Mouse (Mus musculus) embryonic facial prominence, embryonic 15.5 days (tissue): ENCODE data around the gene Gm20388. TPM values are rescaled to one million over a fixed set of nuclear protein-coding genes. Genes with fewer than 3 reads are reported as not detected.

Experiments
- ATAC-seq: fragments of 200-750 bp; cut with Nextera tagmentation; 2 replicates; pipeline ENCODE4 v1.8.0; 2017; ENCODE audit warnings: low read depth, moderate TSS enrichment; ENCODE audit not compliant: insufficient number of reproducible peaks, low FRiP score, low TSS enrichment
- H3K27ac ChIP-seq: fragments of 300-500 bp; sonication (generic); replicated peaks from 2 replicates; pipeline ENCODE4 v1.5.1; 2015; ENCODE audit warnings: mild to moderate bottlenecking, inconsistent platforms
- H3K27me3 ChIP-seq: fragments of 300-500 bp; sonication (generic); 2 replicates; pipeline ENCODE4 v1.6.1; 2015; ENCODE audit warnings: inconsistent platforms
- H3K36me3 ChIP-seq: fragments of 300-500 bp; sonication (generic); 2 replicates; pipeline ENCODE4 v1.6.1; 2015; ENCODE audit warnings: mild to moderate bottlenecking, inconsistent platforms
- H3K4me1 ChIP-seq: fragments of 300-500 bp; sonication (generic); 2 replicates; pipeline ENCODE4 v1.6.1; 2015; ENCODE audit warnings: inconsistent platforms
- H3K4me2 ChIP-seq: fragments of 300-500 bp; sonication (generic); replicated peaks from 2 replicates; pipeline ENCODE4 v1.6.1; 2015; ENCODE audit warnings: mild to moderate bottlenecking, inconsistent platforms
- H3K4me3 ChIP-seq: fragments of 300-500 bp; sonication (generic); replicated peaks from 2 replicates; pipeline ENCODE4 v1.5.1; 2015; ENCODE audit warnings: mild to moderate bottlenecking, inconsistent platforms
- H3K9ac ChIP-seq: fragments of 300-500 bp; sonication (generic); 2 replicates; pipeline ENCODE4 v1.6.1; 2015; ENCODE audit warnings: inconsistent platforms
- H3K9me3 ChIP-seq: fragments of 300-500 bp; sonication (generic); replicated peaks from 2 replicates; pipeline ENCODE4 v1.6.1; 2016; ENCODE audit warnings: inconsistent platforms
- WGBS: fragments of 180-500 bp; shearing (Covaris S2); methylation state at CpG from one replicate; pipeline ENCODE4 v1.1.7; 2015; 5-methylcytosine and 5-hydroxymethylcytosine counted together
- polyA plus RNA-seq: library from polyadenylated mRNA; unstranded; fragments of >200 nt; fragmentation: Nextera tagmentation; extraction: Ambion mirVana; gene quantifications from 2 replicates; pipeline ENCODE4 v1.2.1, GENCODE M21; 2015

Gm20388 gene
- polyA plus RNA-seq, 1 experiment from 2014 or later, result 8.0 TPM

GRCm38 (mm10) chr8:121931571-121931970 is 2020.9 kb downstream of the Gm20388 start:
- no peaks in the 10 kb centered on the region for H3K36me3 ChIP-seq
- peaks cover 10% of the 10 kb centered on the region; the same call in 1 of the 2 replicates for H3K4me1 ChIP-seq
- 82% methylated on average over 7 of the region's 7 CpGs for WGBS

DNA sequence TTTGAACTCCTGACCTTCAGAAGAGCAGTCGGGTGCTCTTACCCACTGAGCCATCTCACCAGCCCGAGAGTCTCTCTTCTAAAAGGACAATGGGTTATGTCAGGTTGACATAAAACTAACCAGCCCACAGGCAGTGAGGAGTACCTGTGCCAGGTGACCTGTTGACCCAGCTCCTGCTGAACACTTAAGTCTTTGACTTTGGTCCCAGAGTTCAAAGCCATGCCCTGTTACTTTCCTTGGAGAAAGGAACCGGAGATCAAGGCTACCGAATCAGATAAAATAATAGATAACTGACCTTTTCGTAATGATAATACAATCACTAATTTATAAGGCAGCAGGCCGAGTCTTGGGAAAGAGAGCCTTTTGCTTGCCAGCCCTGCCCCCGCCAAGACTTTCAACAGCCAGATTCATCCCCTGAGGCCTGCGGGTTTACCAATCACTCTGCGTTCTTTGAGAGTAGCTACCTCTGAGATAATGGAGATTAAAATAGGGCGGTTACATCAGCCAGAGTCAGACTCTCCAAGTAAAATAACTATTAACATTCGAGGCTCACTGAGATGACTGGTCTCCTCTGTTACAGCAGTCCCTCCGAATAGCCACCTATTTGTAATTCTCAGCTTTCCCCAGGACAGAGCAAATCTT is 2021.5 kb downstream of the Gm20388 start:
- Histone ChIP-seq H3K9ac (no peak overlapping the region), H3K9me3 (no peaks in the 10 kb centered on the region), H3K4me2 (no peak overlapping the region), H3K36me3 (no peaks in the 10 kb centered on the region), H3K4me3 (no peak overlapping the region), H3K27ac (no peak overlapping the region), H3K27me3 (no peaks in the 10 kb centered on the region), H3K4me1 (peaks cover 10% of the 10 kb centered on the region; the same call in 1 of the 2 replicates)
- WGBS, result 57% methylated on average over 12 of the region's 12 CpGs
- ATAC-seq, result no peak

More at GRCm38 (mm10) chr8:121931571-121931970, 2020.9 kb downstream of the Gm20388 start:
- ATAC-seq, result no peak
- no peak overlapping the region for H3K27ac ChIP-seq
- no peak overlapping the region for H3K4me2 ChIP-seq
- H3K4me3 ChIP-seq, result no peak overlapping the region
- no peaks in the 10 kb centered on the region for H3K27me3 ChIP-seq
- no peaks in the 10 kb centered on the region for H3K9me3 ChIP-seq
- H3K9ac ChIP-seq, result no peak overlapping the region

- Histone ChIP-seq H3K9ac (no peak overlapping the region), H3K4me2 (no peak overlapping the region), H3K27ac (no peak overlapping the region), H3K36me3 (no peaks in the 10 kb centered on the region), H3K4me3 (no peak overlapping the region), H3K9me3 (no peaks in the 10 kb centered on the region), H3K4me1 (peaks cover 10% of the 10 kb centered on the region; the same call in 1 of the 2 replicates), H3K27me3 (no peaks in the 10 kb centered on the region)
- no peak for ATAC-seq
- 80% methylated on average over 14 of the region's 14 CpGs for WGBS
Measured at GRCm38 (mm10) chr8:121932668-121933520, 2022.3 kb downstream of the Gm20388 start.

DNA sequence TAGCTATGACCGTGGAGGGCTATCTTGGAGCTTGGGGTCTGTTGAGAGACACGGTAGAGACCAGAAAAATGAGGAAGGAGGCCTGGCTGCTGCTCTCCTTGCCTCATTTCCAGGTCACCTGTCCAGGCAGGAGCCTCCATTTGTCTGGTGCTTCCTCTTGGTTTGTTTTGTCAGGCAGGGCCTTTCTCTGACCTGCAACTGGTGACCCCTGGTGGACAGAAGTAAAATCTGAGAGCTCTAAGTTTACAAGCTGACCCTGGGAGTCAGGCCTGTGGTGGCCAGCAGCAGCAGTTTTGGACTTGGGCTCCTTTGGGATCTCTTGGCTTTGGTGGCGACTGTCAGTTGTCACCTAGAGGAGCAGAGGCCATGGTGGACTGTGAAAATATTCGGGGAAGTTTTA is 2023.9 kb downstream of the Gm20388 start:
- Histone ChIP-seq H3K27ac (no peak overlapping the region), H3K4me1 (peaks cover 10% of the 10 kb centered on the region; the same call in 1 of the 2 replicates)
- ATAC-seq, result no peak

GRCm38 (mm10) chr8:121934923-121935322 is 2024.3 kb downstream of the Gm20388 start:
- no peak overlapping the region for H3K4me2 ChIP-seq
- H3K27me3 ChIP-seq, result no peaks in the 10 kb centered on the region
- H3K9me3 ChIP-seq, result no peaks in the 10 kb centered on the region
- H3K27ac ChIP-seq, result no peak overlapping the region
- no peaks in the 10 kb centered on the region for H3K36me3 ChIP-seq
- H3K4me1 ChIP-seq, result peaks cover 10% of the 10 kb centered on the region; the same call in 1 of the 2 replicates
- ATAC-seq, result no peak
- no peak overlapping the region for H3K4me3 ChIP-seq
- no peak overlapping the region for H3K9ac ChIP-seq

More for the DNA sequence above, 2023.9 kb downstream of the Gm20388 start:
- Histone ChIP-seq H3K9me3 (no peaks in the 10 kb centered on the region), H3K27me3 (no peaks in the 10 kb centered on the region), H3K9ac (no peak overlapping the region), H3K4me3 (no peak overlapping the region), H3K4me2 (no peak overlapping the region), H3K36me3 (no peaks in the 10 kb centered on the region)
- WGBS, result 40% methylated on average over 4 of the region's 4 CpGs

DNA sequence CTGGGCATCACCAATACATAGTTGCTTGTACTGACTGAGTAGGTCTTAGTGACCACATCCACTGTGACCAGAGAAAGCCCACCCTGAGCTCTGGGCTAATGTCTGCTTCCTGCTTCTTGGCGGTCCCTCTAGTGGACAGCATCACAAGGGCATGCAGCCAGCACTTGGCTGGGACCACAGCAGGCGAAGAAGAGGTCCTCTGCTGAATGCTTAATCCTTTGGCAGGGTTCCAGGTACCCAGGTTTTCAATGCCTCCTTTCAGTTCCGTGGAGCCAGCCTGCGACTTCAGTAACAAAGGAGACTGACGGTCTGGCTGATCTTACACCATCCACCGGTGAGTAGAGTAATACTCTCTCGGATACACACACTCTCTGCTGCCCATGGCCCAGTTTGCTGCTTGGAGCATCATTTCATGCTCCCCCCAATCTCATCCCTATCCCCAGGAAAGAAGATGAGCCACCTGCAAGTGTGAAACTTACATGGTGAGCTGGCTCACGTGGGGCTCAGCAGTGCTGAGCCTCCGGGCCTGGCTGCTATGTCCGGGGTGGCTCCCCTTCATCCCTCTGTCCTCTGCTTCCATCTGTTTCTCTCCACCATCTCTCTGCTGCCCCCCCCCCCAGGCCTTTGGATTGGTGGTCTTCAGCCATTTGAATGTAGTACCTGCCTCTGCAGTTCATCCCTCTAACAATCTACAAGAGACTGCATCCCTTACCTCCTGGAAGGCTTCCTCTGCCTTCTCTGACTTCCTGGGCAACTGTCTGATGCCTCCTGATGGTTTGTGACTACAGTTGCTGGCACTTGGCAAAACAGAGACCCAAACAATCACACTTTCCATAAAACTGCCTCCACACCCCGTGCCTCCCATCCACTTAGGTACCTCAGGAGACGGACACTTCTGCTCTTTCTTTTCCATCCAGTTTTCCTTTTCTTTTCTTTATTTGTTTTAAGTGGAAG is 2025.0 kb downstream of the Gm20388 start:
- Histone ChIP-seq H3K9me3 (no peaks in the 10 kb centered on the region), H3K4me3 (no peak overlapping the region), H3K36me3 (no peaks in the 10 kb centered on the region), H3K27me3 (no peaks in the 10 kb centered on the region), H3K4me2 (no peak overlapping the region), H3K27ac (no peak overlapping the region), H3K4me1 (peaks cover 10% of the 10 kb centered on the region; the same call in 1 of the 2 replicates), H3K9ac (no peak overlapping the region)
- 45% methylated on average over 12 of the region's 12 CpGs for WGBS
- ATAC-seq, result no peak

- 75% methylated on average over 14 of the region's 14 CpGs for WGBS
Measured at GRCm38 (mm10) chr8:121936391-121936790, 2025.8 kb downstream of the Gm20388 start.

GRCm38 (mm10) chr8:121938732-121939131 is 2028.1 kb downstream of the Gm20388 start:
- 85% methylated on average over 7 of the region's 7 CpGs for WGBS
- no peak overlapping the region for H3K9ac ChIP-seq

More at GRCm38 (mm10) chr8:121936391-121936790, 2025.8 kb downstream of the Gm20388 start:
- Histone ChIP-seq H3K27ac (no peak overlapping the region), H3K27me3 (no peaks in the 10 kb centered on the region), H3K4me3 (no peak overlapping the region), H3K4me1 (peaks cover 10% of the 10 kb centered on the region; the same call in 1 of the 2 replicates), H3K36me3 (no peaks in the 10 kb centered on the region), H3K4me2 (no peak overlapping the region), H3K9ac (no peak overlapping the region), H3K9me3 (no peaks in the 10 kb centered on the region)
- no peak for ATAC-seq

GRCm38 (mm10) chr8:121943057-121943540 is 2032.5 kb downstream of the Gm20388 start:
- Histone ChIP-seq H3K9me3 (no peaks in the 10 kb centered on the region), H3K4me1 (peaks cover 12% of the 10 kb centered on the region), H3K27me3 (no peaks in the 10 kb centered on the region), H3K36me3 (no peaks in the 10 kb centered on the region), H3K27ac (no peak overlapping the region), H3K9ac (no peak overlapping the region), H3K4me3 (no peak overlapping the region), H3K4me2 (no peak overlapping the region)
- 22% methylated on average over 2 of the region's 2 CpGs for WGBS
- ATAC-seq, result no peak

More at GRCm38 (mm10) chr8:121938732-121939131, 2028.1 kb downstream of the Gm20388 start:
- Histone ChIP-seq H3K4me3 (no peak overlapping the region), H3K27ac (no peak overlapping the region), H3K36me3 (no peaks in the 10 kb centered on the region), H3K9me3 (no peaks in the 10 kb centered on the region), H3K4me2 (no peak overlapping the region), H3K27me3 (no peaks in the 10 kb centered on the region), H3K4me1 (peaks cover 10% of the 10 kb centered on the region; the same call in 1 of the 2 replicates)
- ATAC-seq, result no peak

GRCm38 (mm10) chr8:121943716-121944115 is 2033.1 kb downstream of the Gm20388 start:
- H3K36me3 ChIP-seq, result no peaks in the 10 kb centered on the region
- H3K9ac ChIP-seq, result no peak overlapping the region
- peaks cover 18% of the 10 kb centered on the region for H3K4me1 ChIP-seq
- no peaks in the 10 kb centered on the region for H3K9me3 ChIP-seq
- H3K27me3 ChIP-seq, result no peaks in the 10 kb centered on the region
- no peak overlapping the region for H3K27ac ChIP-seq
- no peak overlapping the region for H3K4me2 ChIP-seq
- 70% methylated on average over 8 of the region's 8 CpGs for WGBS
- H3K4me3 ChIP-seq, result no peak overlapping the region
- no peak for ATAC-seq
